Mouse (Mus musculus): ENCODE results near the gene Ccl7.

The Ccl7 gene

GRCm38 (mm10) chr11:82045471-82045870, at the start of gene Ccl7:
TSS of gene Ccl7 (plus strand) at chr11:82045712.
- DNase-seq (ENCODE audit: inconsistent age in 2 of 2, low spot score in 1 of 2), result peak; percentile 62 to 86

- peak; percentile 77 to 94 for DNase-seq (ENCODE audit: inconsistent age in 2 of 2, low spot score in 1 of 2)
Measured at GRCm38 (mm10) chr11:81996172-81996841, 49.2 kb upstream of the Ccl7 start.

GRCm38 (mm10) chr11:81997085-81997484, 48.4 kb upstream of the Ccl7 start:
- DNase-seq (ENCODE audit: inconsistent age in 2 of 2, low spot score in 1 of 2), result peak in 1 of 2 experiments; percentile 58

GRCm38 (mm10) chr11:81998646-81999045, 46.9 kb upstream of the Ccl7 start:
- no peak for DNase-seq (ENCODE audit: inconsistent age in 2 of 2, low spot score in 1 of 2)

GRCm38 (mm10) chr11:81999469-81999868, 46.0 kb upstream of the Ccl7 start:
- no peak for DNase-seq (ENCODE audit: inconsistent age in 2 of 2, low spot score in 1 of 2)

- no peak for DNase-seq (ENCODE audit: inconsistent age in 2 of 2, low spot score in 1 of 2)
Measured at GRCm38 (mm10) chr11:82000581-82000980, 44.9 kb upstream of the Ccl7 start.

GRCm38 (mm10) chr11:82004810-82005209, 40.7 kb upstream of the Ccl7 start:
- no peak for DNase-seq (ENCODE audit: inconsistent age in 2 of 2, low spot score in 1 of 2)

- peak; percentile 62 to 83 for DNase-seq (ENCODE audit: inconsistent age in 2 of 2, low spot score in 1 of 2)
Measured at GRCm38 (mm10) chr11:82006796-82007423, 38.6 kb upstream of the Ccl7 start.

GRCm38 (mm10) chr11:82010115-82010514, 35.4 kb upstream of the Ccl7 start:
- no peak for DNase-seq (ENCODE audit: inconsistent age in 2 of 2, low spot score in 1 of 2)

- peak in 1 of 2 experiments; percentile 38 for DNase-seq (ENCODE audit: inconsistent age in 2 of 2, low spot score in 1 of 2)
Measured at GRCm38 (mm10) chr11:82011411-82012193, 33.9 kb upstream of the Ccl7 start.

GRCm38 (mm10) chr11:82013756-82014155, 31.8 kb upstream of the Ccl7 start:
- no peak for DNase-seq (ENCODE audit: inconsistent age in 2 of 2, low spot score in 1 of 2)

GRCm38 (mm10) chr11:82015066-82015465, 30.4 kb upstream of the Ccl7 start:
- DNase-seq (ENCODE audit: inconsistent age in 2 of 2, low spot score in 1 of 2), result no peak

- DNase-seq (ENCODE audit: inconsistent age in 2 of 2, low spot score in 1 of 2), result no peak
Measured at GRCm38 (mm10) chr11:82016181-82016780, 29.2 kb upstream of the Ccl7 start.

GRCm38 (mm10) chr11:82019389-82019788, 26.1 kb upstream of the Ccl7 start:
- no peak for DNase-seq (ENCODE audit: inconsistent age in 2 of 2, low spot score in 1 of 2)

GRCm38 (mm10) chr11:82019793-82020192, 25.7 kb upstream of the Ccl7 start:
- no peak for DNase-seq (ENCODE audit: inconsistent age in 2 of 2, low spot score in 1 of 2)

- DNase-seq (ENCODE audit: inconsistent age in 2 of 2, low spot score in 1 of 2), result no peak
Measured at GRCm38 (mm10) chr11:82021406-82021805, 24.1 kb upstream of the Ccl7 start.

GRCm38 (mm10) chr11:82022504-82023056, 22.9 kb upstream of the Ccl7 start:
- DNase-seq (ENCODE audit: inconsistent age in 2 of 2, low spot score in 1 of 2), result no peak

- DNase-seq (ENCODE audit: inconsistent age in 2 of 2, low spot score in 1 of 2), result peak; percentile 76 to 88
Measured at GRCm38 (mm10) chr11:82023769-82024168, 21.7 kb upstream of the Ccl7 start.

- peak; percentile 63 to 79 for DNase-seq (ENCODE audit: inconsistent age in 2 of 2, low spot score in 1 of 2)
Measured at GRCm38 (mm10) chr11:82030171-82030570, 15.3 kb upstream of the Ccl7 start.

GRCm38 (mm10) chr11:82032136-82032535, 13.4 kb upstream of the Ccl7 start:
- no peak for DNase-seq (ENCODE audit: inconsistent age in 2 of 2, low spot score in 1 of 2)

- peak; percentile 68 to 83 for DNase-seq (ENCODE audit: inconsistent age in 2 of 2, low spot score in 1 of 2)
Measured at GRCm38 (mm10) chr11:82032678-82033344, 12.7 kb upstream of the Ccl7 start.
